Mouse (Mus musculus) heart, postnatal 14 days (tissue): ENCODE measurements around the gene Pa2g4. TPM values are rescaled to one million over a fixed set of nuclear protein-coding genes. Genes with fewer than 3 reads are reported as not detected.
"Not testable (repeated sequence)": the region's sequence is repeated elsewhere in the genome, so short reads cannot be mapped to it uniquely, and the experiment has no call there.

Experiments used
- DNase-seq, 2 experiments: peaks; one replicate each; pipeline ENCODE4 v3.0.0; 2021 to 2022
- intact Hi-C: fragments of 180-260 bp; cut with DNase I; formaldehyde crosslinking; loops from one replicate; pipeline ENCODE4 v1.15.1; 2025
- total RNA-seq, 2 experiments: library from RNA; stranded (reverse); gene quantifications; 2 replicates each; pipeline ENCODE4 v1.2.3; 2021

Gene Pa2g4
- total RNA-seq, 2 experiments from 2014 or later, result 48.4 to 51.6 TPM

DNA sequence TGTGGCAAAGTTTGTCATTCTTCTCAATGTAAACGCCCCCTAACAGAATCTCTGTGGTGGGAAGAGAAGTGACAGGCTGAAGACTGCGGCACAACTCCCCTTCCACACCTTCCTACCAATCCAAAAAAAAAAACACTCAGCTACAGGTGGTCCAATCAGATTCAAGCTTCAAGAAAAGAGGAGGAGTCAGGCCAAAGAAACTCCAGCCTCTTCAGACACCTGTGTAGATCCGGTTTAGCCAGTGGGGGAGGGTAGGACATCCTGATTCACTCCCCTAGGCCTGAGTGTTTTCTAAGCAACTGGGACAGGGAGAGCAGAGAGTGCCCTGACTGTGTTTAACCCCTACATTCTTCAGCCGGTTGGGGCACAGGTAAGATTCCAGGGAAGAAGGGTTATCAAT, 18.6 kb upstream of the Pa2g4 start:
- intact Hi-C loops, result no loop called here
- no peak for DNase-seq

DNA sequence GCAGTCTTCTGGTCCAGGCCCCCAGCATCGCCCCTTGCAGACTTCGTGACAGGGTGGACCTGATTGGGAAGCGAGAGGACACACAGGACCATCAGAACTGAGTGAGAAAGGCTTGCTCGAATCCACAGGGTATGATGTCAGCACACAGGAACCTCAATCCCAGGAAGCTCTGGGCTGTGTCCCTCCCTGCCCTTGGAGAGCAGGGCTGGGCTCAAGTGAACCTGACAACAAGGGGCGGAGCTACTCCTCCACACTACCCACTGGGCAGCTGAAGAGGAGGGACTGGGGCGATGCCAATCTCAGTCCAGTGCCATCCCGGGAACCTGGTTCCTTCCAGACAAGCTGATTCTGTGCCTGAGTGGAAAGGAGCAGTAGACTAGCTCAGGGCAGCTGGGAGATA, 17.9 kb upstream of the Pa2g4 start:
- intact Hi-C loops, result no loop called here
- DNase-seq, result peak; percentile 47 to 68

- intact Hi-C loops, result no loop called here
- no peak for DNase-seq
Measured at GRCm38 (mm10) chr10:128579731-128580130, 13.9 kb upstream of the Pa2g4 start.

GRCm38 (mm10) chr10:128579298-128579697, 13.5 kb upstream of the Pa2g4 start:
- no peak for DNase-seq
- intact Hi-C loops, result no loop called here

GRCm38 (mm10) chr10:128578330-128578729, 12.5 kb upstream of the Pa2g4 start:
- DNase-seq, result no peak
- intact Hi-C loops, result no loop called here

GRCm38 (mm10) chr10:128575063-128575462, 9.3 kb upstream of the Pa2g4 start:
- intact Hi-C loops, result no loop called here
- DNase-seq, result no peak

- intact Hi-C loops, result loop anchor here (2.0 to 5.0 kb wide), 3 partner anchors 14 to 107 kb away; partner anchors contain the start of gene Suox
- DNase-seq, result peak; percentile 36 to 49
Measured at GRCm38 (mm10) chr10:128565206-128565787, 490 bp downstream of the Pa2g4 start.

DNA sequence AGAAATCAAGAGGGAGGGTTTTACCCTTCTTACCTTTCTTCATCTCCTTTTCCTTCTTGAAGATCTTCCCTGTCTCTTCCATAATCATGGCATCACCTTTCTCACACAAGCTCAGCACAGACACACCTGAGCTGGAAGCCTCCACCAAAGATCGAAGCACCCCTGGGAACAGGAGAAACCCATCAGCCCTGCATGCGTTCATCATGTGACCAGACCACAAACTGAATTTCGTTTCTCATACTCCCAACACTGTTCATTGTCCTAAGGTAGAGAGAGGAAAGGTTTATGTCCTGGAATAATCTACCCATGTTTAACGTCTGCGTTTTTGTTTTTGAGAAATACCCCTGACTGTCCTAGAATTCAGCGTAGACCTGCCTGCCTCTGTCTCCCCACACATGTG, 2.2 kb downstream of the Pa2g4 start:
- no peak for DNase-seq
- intact Hi-C loops, result no loop called here

DNA sequence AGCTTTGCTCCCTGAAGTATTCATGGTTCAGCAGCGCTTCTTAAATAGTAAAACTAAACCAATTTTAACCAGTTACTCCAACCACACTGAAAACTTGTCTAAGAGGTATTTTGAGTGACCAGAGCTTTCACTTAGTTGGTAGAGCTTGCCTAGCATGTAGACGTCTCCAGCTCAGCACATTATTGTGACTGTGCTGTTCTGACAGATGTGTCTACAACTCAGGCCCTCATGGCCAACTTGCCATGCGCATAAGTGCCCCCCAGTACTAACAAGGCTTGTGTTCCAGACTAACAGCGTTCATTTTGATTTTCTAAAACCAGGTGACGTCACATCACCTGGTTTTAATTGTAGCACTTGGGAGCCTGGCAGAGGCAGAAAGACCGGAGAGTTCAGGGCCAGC, 8.8 kb downstream of the Pa2g4 start:
- intact Hi-C loops, result no loop called here
- DNase-seq, result no peak

DNA sequence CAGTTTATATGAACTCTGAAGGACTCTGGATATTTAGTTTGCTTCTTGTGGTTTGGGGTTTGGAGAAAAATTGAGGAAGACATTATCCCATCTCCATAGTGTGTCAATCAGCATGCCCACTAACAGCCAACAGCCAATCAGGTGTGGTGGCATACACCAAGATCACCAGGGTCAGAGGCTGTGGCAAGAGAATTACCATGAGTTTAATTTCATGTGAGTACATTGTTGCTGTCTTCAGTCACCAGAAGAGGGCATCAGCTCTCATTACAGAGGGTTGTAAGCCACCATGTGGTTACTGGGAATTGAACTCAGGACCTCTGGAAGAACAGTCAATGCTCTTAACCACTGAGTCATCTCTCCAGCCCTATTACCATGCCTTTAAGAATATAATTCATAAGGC, 9.5 kb downstream of the Pa2g4 start:
- intact Hi-C loops, result no loop called here
- no peak for DNase-seq

GRCm38 (mm10) chr10:128555567-128555966, 10.2 kb downstream of the Pa2g4 start:
- DNase-seq, intact Hi-C loops: not testable (repeated sequence)

GRCm38 (mm10) chr10:128550144-128550823, 15.5 kb downstream of the Pa2g4 start:
- intact Hi-C loops, result loop anchor here (2.0 to 5.0 kb wide), 2 partner anchors 15 to 122 kb away; partner anchors contain the start of genes Pa2g4 and Suox
- DNase-seq, result not testable (repeated sequence)

DNA sequence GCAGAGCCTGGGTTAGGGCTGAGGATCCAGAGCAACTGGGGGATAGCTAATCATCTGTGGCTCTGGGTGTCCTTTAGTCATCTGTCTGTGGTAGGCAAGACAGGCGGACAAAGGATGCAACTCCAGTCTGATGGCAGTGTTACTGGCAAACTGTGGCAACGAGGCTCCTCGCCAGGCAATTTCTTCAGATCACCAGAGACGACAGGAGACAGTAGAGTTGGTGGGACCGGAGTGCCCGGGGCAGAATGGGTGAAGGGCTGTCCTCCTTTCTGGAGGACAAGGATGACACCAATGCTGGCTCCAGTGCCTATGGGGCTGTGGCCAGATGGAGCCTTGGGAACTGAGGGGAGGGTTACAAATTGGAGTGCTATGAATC, 16.1 kb downstream of the Pa2g4 start:
- not testable (repeated sequence) for DNase-seq
- intact Hi-C loops, result loop anchor here (2.0 to 5.0 kb wide), 3 partner anchors 15 to 123 kb away; partner anchors contain the start of genes Pa2g4 and Suox

GRCm38 (mm10) chr10:128548947-128549681, 16.7 kb downstream of the Pa2g4 start, which contains the start of gene Rpl41:
Gene Rpl41, minus strand, starts transcription at chr10:128549305.
- DNase-seq, result peak; percentile 92 to 95
- intact Hi-C loops, result loop anchor here (5.0 kb wide), 1 partner anchor 63 kb away; no protein-coding TSS in a partner anchor

DNA sequence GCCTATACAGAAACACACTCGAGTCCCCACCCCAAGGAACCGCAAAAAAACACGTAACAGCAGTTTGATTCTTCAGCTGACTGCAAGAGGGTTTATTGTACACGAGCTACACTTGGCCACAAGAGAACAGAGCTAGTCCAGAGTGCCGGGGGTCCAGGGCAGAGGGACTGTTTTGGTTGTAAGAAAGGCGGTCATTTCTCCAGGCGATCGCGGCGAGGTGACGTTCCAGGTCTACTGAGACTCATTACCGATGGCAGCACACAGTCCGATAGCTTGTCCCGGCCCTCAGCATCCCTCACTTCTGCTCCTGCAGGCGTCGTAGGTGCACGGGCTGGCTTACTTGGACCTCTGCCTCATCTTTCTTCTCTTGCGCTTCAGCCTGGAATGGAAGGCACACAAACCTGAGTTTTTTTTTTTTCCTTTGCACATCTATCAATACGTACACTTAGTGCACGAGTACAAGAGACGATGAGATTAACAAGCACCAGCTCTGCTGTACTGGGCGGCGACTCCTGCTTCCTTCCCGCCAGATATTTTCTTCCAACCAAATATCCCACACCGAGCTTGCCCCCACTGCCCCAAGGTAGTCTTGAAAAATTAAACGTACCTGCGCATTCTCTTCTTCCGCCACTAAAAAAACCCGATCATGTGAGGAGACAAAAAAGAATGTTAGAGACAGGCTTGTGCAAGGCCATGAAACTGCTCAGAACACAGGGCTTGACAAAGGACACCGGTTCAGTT, 17.6 kb downstream of the Pa2g4 start:
- intact Hi-C loops, result loop anchor here (5.0 kb wide), 1 partner anchor 64 kb away; no protein-coding TSS in a partner anchor
- DNase-seq, result not testable (repeated sequence)

- intact Hi-C loops, result loop anchor here (5.0 kb wide), 1 partner anchor 65 kb away; no protein-coding TSS in a partner anchor
- DNase-seq, result peak; percentile 89 to 91
Measured at GRCm38 (mm10) chr10:128547361-128548032, 18.3 kb downstream of the Pa2g4 start, which contains the start of gene Zc3h10. Gene Zc3h10, minus strand, starts transcription at chr10:128547774.

GRCm38 (mm10) chr10:128546787-128547186, 19.0 kb downstream of the Pa2g4 start:
- DNase-seq, result no peak
- intact Hi-C loops, result loop anchor here (5.0 kb wide), 1 partner anchor 66 kb away; no protein-coding TSS in a partner anchor

DNA sequence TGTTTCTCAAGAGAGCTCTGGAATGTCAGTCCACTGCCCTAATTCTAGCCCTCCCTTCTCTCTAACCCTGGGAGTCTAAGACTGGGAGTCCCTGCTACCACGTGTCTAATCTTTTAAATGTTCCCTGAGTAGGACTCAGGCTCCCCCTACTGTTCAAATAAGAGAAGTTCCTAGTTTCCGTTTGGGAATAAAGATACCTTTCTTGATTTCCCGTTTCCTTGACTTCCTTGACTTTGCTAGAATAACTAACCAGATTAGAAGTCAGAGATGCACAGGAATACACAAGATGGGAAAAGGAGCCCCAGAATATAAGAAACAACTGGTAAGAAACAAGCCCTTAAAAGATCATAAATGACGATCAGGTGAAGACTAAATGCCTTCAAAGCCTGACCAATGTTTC, 19.4 kb downstream of the Pa2g4 start:
- intact Hi-C loops, result loop anchor here (5.0 kb wide), 1 partner anchor 66 kb away; no protein-coding TSS in a partner anchor
- DNase-seq, result no peak

- no peak for DNase-seq
- intact Hi-C loops, result loop anchor here (5.0 kb wide), 1 partner anchor 67 kb away; no protein-coding TSS in a partner anchor
Measured at GRCm38 (mm10) chr10:128545570-128545898, 20.3 kb downstream of the Pa2g4 start.
